Mouse (Mus musculus): Measurements from ENCODE around the gene Gorab.

The Gorab gene

DNA sequence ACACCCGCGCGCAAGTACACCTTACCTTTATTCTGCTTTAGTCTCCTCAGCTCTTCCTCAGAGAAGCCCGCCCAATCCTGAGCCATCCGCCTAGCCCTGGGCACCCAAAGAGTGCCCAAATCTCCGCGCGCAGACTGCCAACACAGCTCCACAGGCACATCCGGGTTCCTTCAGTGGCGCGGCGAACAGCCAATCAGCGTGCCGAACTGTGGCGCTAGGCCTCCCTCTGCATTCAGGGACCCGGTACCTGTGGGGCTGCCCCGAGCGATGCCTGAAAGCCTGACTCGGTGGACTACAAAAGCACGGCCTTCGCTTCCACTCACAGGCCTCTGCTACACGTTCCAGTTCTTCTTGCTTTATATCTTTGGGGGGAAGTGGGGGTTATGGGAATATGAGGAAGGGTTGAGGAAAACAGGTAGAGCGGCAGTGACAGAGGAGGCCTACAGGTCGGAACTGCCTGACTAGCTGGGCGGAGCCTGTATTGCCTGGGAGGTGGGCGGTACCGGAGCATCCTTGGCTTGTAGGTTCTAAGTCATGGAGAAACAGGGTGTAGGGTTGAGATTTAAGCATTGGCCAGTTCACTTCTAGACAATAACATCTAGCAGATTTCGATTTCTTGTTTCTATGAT, at the start of gene Gorab:
Gorab (minus strand) TSS at position 172 of the 629 bp plus-strand sequence.
- peak; percentile 92 for DNase-seq (ENCODE audit: low read depth, low spot score)

- DNase-seq (ENCODE audit: low read depth, low spot score): no peak
Measured at GRCm38 (mm10) chr1:163443832-163444231, 40.4 kb upstream of the Gorab start.

GRCm38 (mm10) chr1:163439002-163439401, 35.5 kb upstream of the Gorab start:
- no peak for DNase-seq (ENCODE audit: low read depth, low spot score)

- no peak for DNase-seq (ENCODE audit: low read depth, low spot score)
Measured at GRCm38 (mm10) chr1:163423467-163424014, 20.1 kb upstream of the Gorab start.

GRCm38 (mm10) chr1:163417191-163417590, 13.7 kb upstream of the Gorab start:
- no peak for DNase-seq (ENCODE audit: low read depth, low spot score)

GRCm38 (mm10) chr1:163414200-163414599, 10.7 kb upstream of the Gorab start:
- DNase-seq (ENCODE audit: low read depth, low spot score): no peak

GRCm38 (mm10) chr1:163406203-163406602, 2.7 kb upstream of the Gorab start:
- no peak for DNase-seq (ENCODE audit: low read depth, low spot score)

GRCm38 (mm10) chr1:163391321-163391720, 12.1 kb downstream of the Gorab start:
- no peak for DNase-seq (ENCODE audit: low read depth, low spot score)

- no peak for DNase-seq (ENCODE audit: low read depth, low spot score)
Measured at GRCm38 (mm10) chr1:163390044-163390443, 13.4 kb downstream of the Gorab start.

DNA sequence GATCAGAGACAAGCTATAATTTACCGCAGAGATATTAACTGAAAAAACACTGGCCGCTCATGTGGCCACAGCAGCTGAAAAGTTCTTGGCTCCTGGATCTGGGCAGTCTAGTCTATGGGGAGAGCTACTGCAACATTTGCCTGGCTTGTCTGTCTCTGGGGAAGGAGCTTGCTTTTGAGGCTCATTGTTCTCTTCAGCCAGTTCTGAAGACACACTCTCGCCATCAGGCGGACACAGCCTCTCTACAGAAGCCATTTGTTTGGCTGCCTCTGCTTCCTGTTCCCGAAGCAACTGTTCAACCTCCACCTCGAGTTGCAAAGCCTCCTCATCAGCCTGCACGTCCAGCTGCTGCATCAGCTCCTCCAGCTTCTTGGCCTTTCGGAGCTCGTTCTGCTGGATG, 17.3 kb downstream of the Gorab start:
- DNase-seq (ENCODE audit: low read depth, low spot score): no peak

DNA sequence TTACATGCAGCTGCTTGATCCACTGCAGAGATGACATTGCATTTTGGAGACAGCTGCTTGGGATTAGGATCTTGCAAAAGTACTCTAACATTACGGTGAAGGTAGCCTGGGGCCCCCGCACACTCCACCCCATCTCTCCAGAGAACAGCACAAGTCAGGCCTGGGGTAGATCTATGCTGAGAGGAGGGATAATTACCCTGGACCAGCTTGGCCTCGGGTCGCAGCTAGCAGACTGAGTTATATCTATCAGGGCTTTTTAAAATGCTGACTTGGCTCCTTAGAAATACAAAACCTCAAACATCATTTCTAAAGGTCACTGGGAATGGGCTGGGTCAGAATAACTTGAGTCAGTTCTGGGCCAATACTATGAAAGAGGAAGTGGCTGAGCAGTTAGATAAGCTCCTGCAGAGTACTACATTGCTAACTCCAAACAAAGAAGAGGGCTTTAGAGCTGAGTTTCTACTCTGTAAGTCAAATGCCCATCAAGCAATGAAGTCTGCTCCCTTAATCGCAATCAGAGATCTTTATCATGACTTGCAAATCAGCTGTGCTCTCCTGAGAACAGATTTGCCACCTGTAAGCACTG, 19.9 kb downstream of the Gorab start:
- no peak for DNase-seq (ENCODE audit: low read depth, low spot score)

DNA sequence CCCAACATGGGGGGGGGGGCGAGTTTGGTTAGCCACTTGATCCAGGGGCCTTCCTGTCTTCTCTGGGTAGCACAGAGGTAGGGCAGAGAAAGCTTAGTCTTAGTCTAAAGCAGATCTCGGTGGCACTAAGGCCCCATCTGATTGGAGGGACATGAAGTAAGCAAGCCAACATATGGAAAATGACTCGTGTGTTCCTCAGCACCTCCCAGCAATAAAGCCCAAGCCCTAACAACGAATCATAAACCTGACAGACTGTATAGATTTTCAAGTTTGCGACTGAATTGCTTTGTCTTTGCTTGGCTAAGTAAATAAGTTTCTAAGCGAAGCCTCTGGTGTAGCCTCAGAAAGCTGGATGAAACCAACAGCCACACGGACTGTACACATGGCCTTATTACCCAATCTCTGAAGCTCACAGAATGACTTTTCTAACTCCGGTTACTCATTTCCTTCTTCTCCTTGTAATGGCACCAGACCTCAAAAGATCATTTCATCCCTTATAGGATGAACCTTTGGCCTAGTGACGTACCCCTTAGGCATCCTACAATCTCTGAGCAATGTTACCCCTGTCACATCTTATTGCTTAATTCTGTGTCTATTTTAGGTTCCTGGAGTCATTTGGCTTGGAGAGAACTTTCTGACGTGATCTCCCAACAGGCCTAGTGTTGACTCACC, 21.3 kb downstream of the Gorab start:
- no peak for DNase-seq (ENCODE audit: low read depth, low spot score)

DNA sequence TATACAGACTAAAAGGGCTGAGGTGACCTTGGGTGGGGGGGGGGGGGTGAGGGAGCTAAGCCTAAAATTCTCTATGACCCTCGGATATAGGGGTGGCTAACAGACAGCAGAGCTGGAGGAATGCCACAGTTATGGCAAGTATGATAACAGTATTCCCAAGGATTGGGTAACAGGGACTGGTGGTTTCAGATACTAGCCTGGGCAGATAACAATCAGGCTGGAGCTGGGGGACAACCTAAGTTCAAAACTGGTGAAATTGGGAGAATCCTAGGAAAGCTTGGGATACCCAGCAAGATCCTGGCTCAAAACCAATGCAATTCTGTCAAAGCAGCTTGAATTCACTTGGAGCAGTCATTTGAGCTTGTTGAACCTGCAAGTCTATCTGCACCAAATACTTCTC, 22.9 kb downstream of the Gorab start:
- no peak for DNase-seq (ENCODE audit: low read depth, low spot score)

- DNase-seq (ENCODE audit: low read depth, low spot score): no peak
Measured at GRCm38 (mm10) chr1:163380072-163380471, 23.4 kb downstream of the Gorab start.

- DNase-seq (ENCODE audit: low read depth, low spot score): no peak
Measured at GRCm38 (mm10) chr1:163377924-163378323, 25.5 kb downstream of the Gorab start.

- no peak for DNase-seq (ENCODE audit: low read depth, low spot score)
Measured at GRCm38 (mm10) chr1:163376818-163377581, 26.5 kb downstream of the Gorab start.

DNA sequence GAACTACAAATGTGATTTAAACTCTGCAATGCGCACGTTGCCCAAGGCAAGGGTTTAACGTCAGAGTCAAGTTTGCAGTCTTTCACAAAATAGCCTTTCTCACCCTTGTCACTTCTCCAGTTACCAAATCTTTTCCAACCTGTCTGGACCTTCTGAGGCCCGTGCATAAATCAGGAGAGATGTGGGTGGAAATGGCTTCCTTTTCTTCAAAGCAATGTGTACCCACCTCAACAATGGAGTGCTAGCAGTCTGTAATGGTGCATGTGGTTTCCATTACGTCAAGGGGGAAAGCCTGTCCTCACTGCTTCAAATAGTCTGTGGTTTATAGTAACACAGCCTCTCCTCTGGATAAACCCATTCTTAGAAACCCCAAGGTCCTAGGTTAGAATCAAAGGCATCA, 29.0 kb downstream of the Gorab start:
- no peak for DNase-seq (ENCODE audit: low read depth, low spot score)

GRCm38 (mm10) chr1:163362202-163362601, 41.3 kb downstream of the Gorab start:
- DNase-seq (ENCODE audit: low read depth, low spot score): no peak

DNA sequence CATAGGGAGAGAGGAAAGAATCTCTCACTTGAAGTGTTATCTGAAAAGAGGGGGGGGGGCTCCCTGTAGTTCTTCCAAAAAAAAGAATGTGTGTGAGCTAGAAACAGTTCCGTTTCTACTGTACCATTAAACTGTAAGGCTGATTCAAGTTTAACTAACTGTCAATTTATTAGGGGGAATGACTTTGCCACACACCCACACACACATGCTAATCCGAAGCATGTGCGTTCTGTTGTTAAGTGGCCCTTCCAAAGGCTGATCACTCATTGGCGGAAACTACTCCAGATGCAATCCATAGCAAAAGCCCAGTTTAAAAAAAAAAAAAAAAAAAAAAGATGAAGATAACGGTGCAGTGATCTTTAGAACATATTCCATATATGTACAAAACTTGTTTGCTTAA, 42.1 kb downstream of the Gorab start:
- no peak for DNase-seq (ENCODE audit: low read depth, low spot score)

DNA sequence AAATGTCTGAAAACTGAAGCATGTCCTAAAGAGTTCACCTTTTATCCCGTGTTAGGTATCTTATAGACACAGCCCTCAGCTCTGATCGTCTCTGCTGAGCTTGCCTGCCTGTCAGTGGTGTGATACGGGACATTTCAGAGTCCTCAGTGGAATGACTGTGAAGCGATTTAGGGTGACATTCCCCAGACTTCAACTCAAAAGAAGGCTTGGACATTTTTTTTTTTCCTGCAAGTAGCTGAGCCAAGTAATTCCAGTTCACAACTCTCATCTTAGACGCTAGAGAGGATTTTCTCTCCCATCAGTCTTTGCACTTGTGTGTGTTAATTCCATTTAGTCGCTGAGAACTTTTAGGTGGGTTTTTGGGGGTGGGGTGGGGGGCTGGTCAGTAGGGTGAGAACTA, 42.7 kb downstream of the Gorab start:
- DNase-seq (ENCODE audit: low read depth, low spot score): no peak

GRCm38 (mm10) chr1:163359521-163359920, 43.9 kb downstream of the Gorab start:
- DNase-seq (ENCODE audit: low read depth, low spot score): no peak

DNA sequence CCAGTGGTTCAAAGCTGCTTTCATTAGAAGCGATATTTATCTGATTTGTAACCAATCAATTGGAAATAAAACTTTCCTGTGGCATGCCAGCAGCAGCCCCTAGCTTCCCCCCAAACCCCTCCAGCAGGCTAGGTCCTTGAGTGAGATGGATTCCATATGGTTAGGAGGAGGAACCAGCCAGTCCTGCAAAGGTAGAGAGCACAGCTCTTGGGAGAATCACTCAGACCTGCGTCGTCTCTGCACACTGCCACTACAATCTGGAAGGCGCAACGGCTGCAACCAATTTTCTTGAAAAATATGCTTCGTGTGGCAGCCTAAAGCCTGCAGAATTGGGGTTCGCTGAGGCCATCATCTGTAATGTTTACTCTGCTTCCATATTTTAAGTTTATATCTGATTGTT, 45.3 kb downstream of the Gorab start:
- no peak for DNase-seq (ENCODE audit: low read depth, low spot score)
